In the genomic region with DNA sequence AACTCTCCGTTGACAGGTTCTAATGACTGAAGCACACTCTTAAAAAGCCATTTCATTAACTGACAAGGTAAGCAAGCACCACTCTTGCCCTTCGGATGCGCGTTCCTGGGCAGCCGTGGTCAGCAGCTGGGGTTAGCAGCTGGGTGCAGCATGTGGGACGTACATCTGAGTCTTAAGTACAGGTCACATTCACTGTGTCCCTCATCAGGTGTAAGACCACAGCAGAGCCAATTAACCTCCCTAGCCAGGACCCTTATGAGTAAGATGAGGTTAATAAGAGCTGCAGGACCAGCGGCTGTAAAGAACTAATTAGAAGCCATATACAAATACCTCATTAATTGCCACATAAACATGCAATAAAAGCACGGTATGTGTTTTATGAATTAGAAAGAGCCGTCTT, we compare ENCODE assay signal across 16 mouse cellular contexts.
DNase-seq lines count a peak whose midpoint lies in the region; ATAC-seq lines count a peak whose summit lies in the region.
"Had no signal": no experiment of that assay in that cellular context is flagged by ENCODE, and none has a peak within 500 bp of the region (broad histone marks: within the 10 kb centered on the region; RNA-seq: fewer than 3 reads in every experiment).

No protein-coding gene starts in this region.

- 16% methylated on average over 9 of the region's 9 CpGs for WGBS in kidney, embryonic 14.5 days
- WGBS in forebrain, embryonic 16.5 days = 32% methylated on average over 9 of the region's 9 CpGs
- WGBS in neural tube, embryonic 14.5 days = 41% methylated on average over 9 of the region's 9 CpGs

- no peak overlapping the region for H3K27ac ChIP-seq in kidney, embryonic 14.5 days (ENCODE audit: low read depth, low read length)
- no peak overlapping the region for H3K27ac ChIP-seq in forebrain, embryonic 16.5 days (ENCODE audit: low read length)
- H3K27ac ChIP-seq in neural tube, embryonic 14.5 days (ENCODE audit: low read depth, low read length) = no peak overlapping the region
- H3K27ac ChIP-seq: embryonic facial prominence, embryonic 12.5 days; heart, adult 2 months had no signal

- peak; percentile 21 for DNase-seq in embryo, embryonic 10 days (ENCODE audit: low spot score)
- no peak for DNase-seq in embryo, embryonic 9.5 days (ENCODE audit: extremely low spot score)
- no peak for DNase-seq in kidney, adult 18-20 months
- no peak for DNase-seq in cerebellum, postnatal 4 days (ENCODE audit: low spot score in 2 of 2)
- no peak for DNase-seq in right cerebral cortex, postnatal 4 days
- DNase-seq: cerebellum, adult 11-12 months; heart, adult 2 months; layer of hippocampus, adult 9-11 months; liver; midbrain, embryonic 14.5 days; right cerebral cortex, postnatal 14 days had no signal

- H3K4me2 ChIP-seq in kidney, embryonic 14.5 days (replicated peaks; ENCODE audit: low read depth, low read length) = peak overlapping the region; percentile 47; the same call in 1 of the 2 replicates
- peak overlapping the region; percentile 58; the same call in 1 of the 2 replicates for H3K4me2 ChIP-seq in forebrain, embryonic 16.5 days (ENCODE audit: low read length)
- no peak overlapping the region; the same call in 1 of the 2 replicates for H3K4me2 ChIP-seq in neural tube, embryonic 14.5 days (ENCODE audit: low read depth, low read length)

- ATAC-seq in kidney, embryonic 14.5 days (ENCODE audit: low FRiP score, low TSS enrichment) = no peak
- ATAC-seq in forebrain, embryonic 16.5 days = no peak
- ATAC-seq in neural tube, embryonic 14.5 days (ENCODE audit: low read depth) = peak; percentile 42; the same call in 1 of the 2 replicates

- peak overlapping the region; percentile 21; the same call in 1 of the 2 replicates for H3K4me3 ChIP-seq in kidney, embryonic 14.5 days (ENCODE audit: low read length)
- no peak overlapping the region for H3K4me3 ChIP-seq in forebrain, embryonic 16.5 days (replicated peaks; ENCODE audit: low read length)
- no peak overlapping the region for H3K4me3 ChIP-seq in neural tube, embryonic 14.5 days (ENCODE audit: low read depth, low read length)
- H3K4me3 ChIP-seq: heart, adult 2 months had no signal

- H3K9ac ChIP-seq in kidney, embryonic 14.5 days (ENCODE audit: low read depth, low read length) = no peak overlapping the region
- H3K9ac ChIP-seq in forebrain, embryonic 16.5 days (replicated peaks; ENCODE audit: low read depth, low read length) = no peak overlapping the region
- H3K9ac ChIP-seq in neural tube, embryonic 14.5 days (replicated peaks; ENCODE audit: low read depth, low read length) = no peak overlapping the region
- H3K9ac ChIP-seq: embryonic facial prominence, embryonic 12.5 days; hindbrain, embryonic 15.5 days had no signal

- no peaks in the 10 kb centered on the region for H3K27me3 ChIP-seq in kidney, embryonic 14.5 days (ENCODE audit: control insufficient read depth, insufficient read depth, low read length)
- no peaks in the 10 kb centered on the region for H3K27me3 ChIP-seq in forebrain, embryonic 16.5 days (replicated peaks; ENCODE audit: control insufficient read depth, insufficient read depth, low read length)
- H3K27me3 ChIP-seq in neural tube, embryonic 14.5 days (ENCODE audit: control insufficient read depth, insufficient read depth, low read length) = no peaks in the 10 kb centered on the region
- H3K27me3 ChIP-seq: embryonic facial prominence, embryonic 12.5 days; hindbrain, embryonic 15.5 days had no signal

- no peaks in the 10 kb centered on the region for H3K36me3 ChIP-seq in kidney, embryonic 14.5 days (ENCODE audit: control insufficient read depth, insufficient read depth, low read length)
- no peaks in the 10 kb centered on the region for H3K36me3 ChIP-seq in forebrain, embryonic 16.5 days (ENCODE audit: control insufficient read depth, insufficient read depth)
- H3K36me3 ChIP-seq in neural tube, embryonic 14.5 days (ENCODE audit: control insufficient read depth, insufficient read depth, low read length) = no peaks in the 10 kb centered on the region
- H3K36me3 ChIP-seq: embryonic facial prominence, embryonic 12.5 days; hindbrain, embryonic 15.5 days had no signal

- no peaks in the 10 kb centered on the region for H3K9me3 ChIP-seq in kidney, embryonic 14.5 days (ENCODE audit: control insufficient read depth, low read length)
- H3K9me3 ChIP-seq in forebrain, embryonic 16.5 days (ENCODE audit: control insufficient read depth, low read length) = no peaks in the 10 kb centered on the region
- no peaks in the 10 kb centered on the region for H3K9me3 ChIP-seq in neural tube, embryonic 14.5 days (ENCODE audit: control insufficient read depth, low read length)
- H3K9me3 ChIP-seq: embryonic facial prominence, embryonic 12.5 days; hindbrain, embryonic 15.5 days had no signal

- 0 out of 2 replicates have a peak, but pooled peaks cover 13% of the 10 kb centered on the region for H3K4me1 ChIP-seq in kidney, embryonic 14.5 days (ENCODE audit: control insufficient read depth, insufficient read depth, low read length)
- H3K4me1 ChIP-seq in forebrain, embryonic 16.5 days (replicated peaks; ENCODE audit: control insufficient read depth, insufficient read depth, low read length) = peaks cover 3% of the 10 kb centered on the region
- H3K4me1 ChIP-seq in neural tube, embryonic 14.5 days (ENCODE audit: control insufficient read depth, insufficient read depth, low read length) = peaks cover 10% of the 10 kb centered on the region; the same call in 1 of the 2 replicates
